Mouse (Mus musculus) thymus, adult 18-20 months (tissue): Measurements from ENCODE around the gene Tent4a.
A peak's percentile ranks its signal among the peaks of the same experiment; 100 is the strongest.

Experiments used
- DNase-seq, 2 experiments: peaks; one replicate each; pipeline ENCODE4 v3.0.0; 2022; ENCODE audit warnings: mixed read lengths in 2 of 2

Gene Tent4a

GRCm38 (mm10) chr13:69543595-69543994, 9.2 kb upstream of the Tent4a start:
- no peak for DNase-seq

GRCm38 (mm10) chr13:69542571-69543352, 8.3 kb upstream of the Tent4a start:
- DNase-seq: no peak

GRCm38 (mm10) chr13:69541776-69542175, 7.4 kb upstream of the Tent4a start:
- DNase-seq: no peak

DNA sequence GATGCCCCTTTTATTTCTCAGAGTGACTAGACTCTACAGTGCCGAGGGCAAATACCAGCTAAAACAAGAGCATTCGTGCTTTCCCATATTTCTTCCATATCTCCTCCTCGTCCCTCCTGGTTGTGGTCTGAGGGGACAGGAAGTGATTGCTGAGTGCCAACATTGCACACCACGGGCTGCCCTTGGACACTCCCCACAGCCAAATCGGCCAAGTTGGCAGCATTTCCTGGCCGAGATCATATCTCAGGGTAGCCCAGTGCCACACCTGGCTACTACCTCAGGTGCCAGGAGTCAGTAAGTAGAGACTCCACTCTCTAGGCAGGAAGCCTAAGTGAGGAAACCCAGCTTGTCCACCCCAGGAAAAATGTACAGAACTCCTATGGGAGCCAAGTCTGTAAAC, 6.8 kb upstream of the Tent4a start:
- DNase-seq: no peak

DNA sequence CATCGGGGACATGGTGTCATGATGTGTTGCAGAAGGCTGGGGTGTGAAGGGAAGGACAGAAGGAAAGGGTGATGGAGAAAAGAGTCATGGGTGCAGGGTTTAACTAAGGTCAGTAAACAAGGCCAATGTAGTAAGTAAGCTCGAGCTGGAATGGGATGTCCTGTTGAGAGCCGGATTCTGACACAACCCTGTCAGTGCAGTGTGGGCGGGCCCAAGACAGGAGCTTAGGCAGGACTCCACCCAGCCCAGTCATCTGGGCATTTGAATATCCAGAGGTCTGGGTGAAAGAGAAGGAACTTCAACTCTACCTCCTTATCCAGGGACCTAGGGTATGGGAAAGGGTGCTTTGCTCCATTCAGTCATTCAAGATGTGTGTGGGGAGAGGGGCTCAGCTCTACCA, 3.9 kb upstream of the Tent4a start:
- no peak for DNase-seq

- DNase-seq: no peak
These were observed 2.9 kb upstream of the Tent4a start for GRCm38 (mm10) chr13:69537366-69537765.

DNA sequence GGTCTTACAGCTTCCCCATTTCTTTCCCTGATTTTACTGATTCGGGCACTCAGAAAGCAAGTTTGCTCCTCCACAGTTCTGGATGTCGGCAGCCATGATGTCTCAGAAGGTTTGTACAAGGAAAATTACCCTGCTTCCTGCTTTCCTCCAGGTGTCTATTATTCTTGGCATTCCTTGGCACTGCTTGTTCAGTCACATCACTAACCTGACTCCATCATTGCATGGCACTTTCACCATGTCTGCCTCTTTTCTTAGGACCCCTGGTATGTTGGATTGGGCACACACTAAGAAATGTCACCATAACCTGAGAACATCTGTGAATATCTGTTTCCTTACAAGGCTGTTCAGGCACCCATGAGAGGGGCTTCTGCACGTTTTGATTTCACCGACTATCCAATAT, 1.6 kb upstream of the Tent4a start:
- DNase-seq: no peak

DNA sequence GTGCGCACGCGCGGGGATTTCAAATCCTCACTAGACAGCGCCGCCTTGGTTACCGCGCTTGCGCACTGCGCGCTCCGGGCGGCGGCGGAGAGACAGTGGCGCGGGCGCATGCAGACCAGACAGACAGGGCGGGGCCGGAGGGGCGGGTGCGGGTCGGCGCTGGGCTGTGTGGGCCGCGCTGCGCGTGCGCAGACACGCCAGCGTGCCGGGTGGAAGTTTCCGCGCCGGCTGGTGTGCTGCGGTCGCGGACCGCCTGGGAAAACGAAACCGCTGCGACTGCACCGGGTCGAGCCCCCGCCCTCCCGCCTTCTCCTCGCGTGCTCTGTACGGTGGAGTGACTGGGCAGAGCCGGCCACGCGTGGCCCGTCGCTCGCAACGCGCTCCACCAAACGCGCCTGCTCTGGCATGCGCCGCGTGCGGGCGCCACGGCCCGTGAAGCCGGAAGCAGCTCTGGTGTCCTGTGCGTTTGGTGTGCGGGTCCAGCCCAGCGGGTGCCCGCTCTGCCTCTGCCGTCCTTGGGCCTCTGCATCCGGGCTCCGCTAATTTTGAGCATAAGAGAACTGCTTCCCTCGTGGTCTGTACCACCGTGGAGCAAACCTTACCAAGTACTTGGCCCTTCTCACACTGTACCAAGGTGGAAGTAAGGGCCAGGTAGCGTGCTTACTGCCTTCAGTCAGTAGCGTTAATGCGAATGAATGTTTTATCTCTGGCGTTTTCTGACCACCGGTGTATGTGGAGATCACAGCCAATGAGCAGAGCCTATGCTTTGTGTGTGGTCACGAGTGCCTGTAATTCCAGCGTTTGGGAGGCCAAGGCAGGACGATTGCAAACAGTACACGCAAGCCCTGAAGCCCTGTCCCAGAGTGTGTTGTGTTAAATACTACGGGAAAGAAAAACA, 486 bp upstream of the Tent4a start:
- peak; percentile 96 to 97 for DNase-seq

DNA sequence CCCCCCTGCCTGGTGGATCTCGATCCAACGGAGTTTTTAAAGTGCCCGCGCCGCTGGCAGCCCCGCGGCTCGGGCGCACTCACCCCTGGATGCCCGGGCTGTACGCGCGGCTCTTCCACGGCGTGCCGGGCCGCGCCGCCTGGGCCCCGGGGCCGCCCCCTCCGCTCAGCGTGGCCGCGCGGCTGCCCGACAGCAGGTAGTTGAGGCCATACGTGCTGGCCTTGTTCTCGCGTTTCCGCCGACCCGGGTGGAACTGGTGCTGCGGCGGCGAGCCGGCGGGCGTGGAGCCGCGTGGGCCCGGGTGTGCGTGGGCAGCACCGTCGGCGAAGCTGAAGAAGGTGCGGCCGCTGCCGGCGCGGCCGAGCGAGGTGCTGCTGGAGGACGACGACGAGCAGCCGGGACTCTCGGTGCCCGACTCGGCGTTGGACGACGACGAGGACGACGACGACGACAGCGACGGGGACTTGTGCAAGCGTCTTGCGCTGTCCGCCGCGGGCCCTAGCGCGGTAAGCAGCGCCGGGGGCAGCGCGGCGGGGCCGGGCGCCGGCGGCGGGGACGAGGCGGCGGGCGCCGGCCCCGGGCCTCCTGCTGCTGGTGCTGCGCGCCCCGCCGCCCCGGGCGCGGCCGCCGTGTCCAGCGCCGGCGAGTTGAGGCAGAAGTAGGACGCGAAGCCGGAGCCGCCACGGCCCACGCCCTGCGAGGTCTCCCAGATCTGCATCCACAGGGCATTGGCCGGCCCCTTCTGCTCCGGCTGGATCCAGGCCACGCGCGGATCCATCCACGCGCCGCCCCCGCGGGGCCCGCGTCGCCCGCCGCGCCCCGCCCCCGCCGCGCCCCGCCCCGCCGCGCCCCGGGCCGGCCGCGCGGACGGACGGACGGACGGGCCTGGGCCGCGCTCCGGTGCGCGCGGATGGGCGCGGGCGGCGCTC, 748 bp downstream of the Tent4a start, which contains the start of gene Nsun2:
Gene Nsun2, plus strand, starts transcription at position 342 of the 929 bp plus-strand sequence.
- peak; percentile 37 to 49 for DNase-seq

GRCm38 (mm10) chr13:69532893-69533404, 1.5 kb downstream of the Tent4a start:
- DNase-seq: no peak

- DNase-seq: no peak
These were observed 2.1 kb downstream of the Tent4a start for GRCm38 (mm10) chr13:69532101-69532892.

DNA sequence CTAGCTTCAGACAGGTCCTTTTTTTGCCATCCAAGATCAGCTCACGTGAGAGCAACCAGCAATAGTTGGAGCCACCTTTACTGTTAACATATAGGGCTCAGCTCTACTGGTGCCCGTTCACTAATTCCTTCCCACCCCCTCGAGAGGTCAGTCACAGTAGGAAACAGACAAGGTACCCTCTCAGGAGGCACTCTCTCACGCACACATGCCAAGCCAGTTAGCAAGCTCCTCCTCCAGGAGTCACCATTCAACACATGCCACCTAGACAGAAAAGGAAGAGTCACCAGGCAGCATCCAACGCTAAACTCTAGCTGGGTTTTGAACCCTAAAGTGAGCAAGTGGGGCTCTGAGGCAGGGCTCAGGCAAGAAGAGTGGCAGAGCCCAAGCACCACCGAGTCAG, 3.0 kb downstream of the Tent4a start:
- DNase-seq: no peak

DNA sequence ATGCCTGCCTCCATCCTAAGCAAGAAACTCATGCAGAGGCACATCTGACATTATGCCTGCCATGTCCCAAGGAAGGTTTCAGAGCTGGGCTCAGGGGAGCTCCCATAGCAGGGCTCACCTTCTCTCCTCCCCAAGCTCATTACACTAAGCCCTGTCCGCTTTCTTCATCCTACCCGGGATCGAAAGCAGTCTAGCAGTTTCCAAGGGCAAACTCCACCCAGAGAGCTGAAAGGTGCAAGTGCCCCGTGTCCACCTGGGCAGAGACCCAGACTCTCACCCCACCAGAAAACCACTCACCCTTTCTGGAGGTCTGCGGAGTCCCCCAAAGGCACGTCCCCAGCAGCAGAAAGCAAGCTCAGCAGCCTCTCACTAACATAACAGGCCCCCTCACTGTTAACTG, 3.5 kb downstream of the Tent4a start:
- no peak for DNase-seq

DNA sequence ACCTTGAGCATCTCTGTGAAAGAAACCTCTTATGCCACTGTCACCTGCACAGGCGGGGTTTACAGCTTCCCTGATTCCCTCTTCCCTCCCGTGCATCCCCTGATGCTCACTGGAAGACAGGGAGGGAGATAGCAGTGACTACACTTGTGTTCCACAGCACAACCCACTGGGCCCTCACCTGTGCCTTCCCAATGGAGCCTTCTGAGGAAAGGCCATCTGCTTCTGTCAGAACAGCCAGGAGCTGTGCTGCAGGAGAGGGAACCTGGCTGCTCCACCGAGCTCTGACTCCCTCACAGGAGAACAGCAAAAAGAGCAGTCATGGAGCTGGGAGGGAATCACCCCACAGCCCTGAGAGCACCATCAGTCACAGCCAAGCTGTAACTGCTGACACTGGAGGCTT, 4.3 kb downstream of the Tent4a start:
- no peak for DNase-seq

DNA sequence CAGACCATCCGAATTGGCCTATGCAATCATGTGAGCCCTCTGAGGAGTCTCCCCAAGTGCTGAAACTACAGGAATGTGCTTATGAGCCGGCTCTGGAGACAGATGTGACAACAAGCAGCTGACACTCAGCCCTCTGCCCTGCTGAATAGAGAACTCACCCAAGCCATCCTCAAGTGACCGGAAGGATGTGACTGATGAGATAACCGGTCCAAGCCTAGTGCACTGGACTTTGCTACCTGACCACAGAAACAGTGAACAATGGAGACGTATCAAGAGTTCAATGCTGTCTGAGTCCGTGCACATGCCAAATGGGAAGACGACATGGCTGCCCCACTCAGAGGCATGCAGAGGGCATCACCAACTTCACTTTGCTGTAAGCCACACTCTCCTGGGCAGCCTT, 5.9 kb downstream of the Tent4a start:
- DNase-seq: no peak

- no peak for DNase-seq
These were observed 8.6 kb downstream of the Tent4a start for GRCm38 (mm10) chr13:69525867-69526266.

GRCm38 (mm10) chr13:69524158-69524530, 10.3 kb downstream of the Tent4a start:
- DNase-seq: no peak

DNA sequence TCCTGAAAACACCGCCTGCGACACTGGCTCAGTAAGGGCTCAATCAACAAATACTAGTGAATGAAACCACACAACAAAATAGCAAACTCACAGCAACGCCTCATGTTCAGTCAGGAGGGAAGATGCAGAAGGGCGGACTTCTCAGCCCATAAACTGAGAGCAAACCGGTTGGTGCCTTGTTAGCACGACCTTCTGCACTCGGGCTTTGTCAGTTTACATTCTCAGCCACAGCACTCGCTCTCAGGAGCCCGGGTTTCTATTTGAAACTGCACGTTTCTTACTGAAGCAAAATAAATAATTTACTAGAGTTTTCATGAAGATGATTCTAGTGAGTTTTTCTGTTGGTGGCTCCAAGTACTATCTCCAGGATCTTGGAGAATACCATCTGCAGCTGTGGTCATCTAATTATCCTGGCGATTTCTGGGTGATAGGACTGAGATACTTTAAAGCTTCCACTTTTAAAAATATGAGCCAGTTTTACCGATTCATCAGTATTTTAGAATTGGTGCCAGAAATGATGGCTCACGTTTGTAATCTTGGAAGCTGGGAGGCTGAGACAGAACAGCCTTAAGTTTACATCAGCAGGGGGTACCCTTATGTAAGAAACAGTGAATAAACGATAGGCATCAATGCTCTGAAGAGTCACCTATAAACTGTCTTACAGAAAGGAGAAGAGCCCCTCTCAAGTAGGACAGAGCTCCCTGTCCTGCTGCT, 10.8 kb downstream of the Tent4a start:
- DNase-seq: no peak

DNA sequence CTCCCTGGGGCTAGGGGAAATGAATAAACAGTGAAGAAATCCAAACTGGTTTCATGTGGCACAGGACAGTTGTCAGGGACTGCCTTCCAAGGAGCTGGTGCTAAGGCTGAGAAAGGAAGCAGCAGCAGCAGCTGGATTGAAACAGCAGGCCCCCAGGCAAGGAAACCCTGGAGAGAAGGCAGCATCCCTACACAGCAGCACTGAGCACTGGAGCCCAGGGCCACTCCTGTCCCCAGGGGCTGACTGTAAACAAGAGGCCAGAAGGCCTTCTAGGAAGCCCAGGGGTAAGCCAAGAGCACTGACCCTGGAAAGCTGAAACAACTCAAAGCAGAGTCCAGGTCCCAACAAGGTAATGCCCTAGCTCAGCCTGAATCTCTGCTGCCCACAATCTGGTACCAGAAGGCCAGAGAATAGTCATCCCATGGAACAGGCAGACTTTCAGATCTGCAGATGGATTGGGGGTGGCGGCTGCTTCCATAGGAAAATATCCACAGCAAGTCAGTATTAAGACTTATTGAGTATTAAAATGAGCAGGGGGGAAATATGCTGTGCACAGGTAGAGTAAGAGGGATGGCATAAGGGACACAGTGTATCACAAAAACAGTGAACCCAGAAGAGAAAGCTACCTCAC, 12.1 kb downstream of the Tent4a start:
- DNase-seq: no peak

GRCm38 (mm10) chr13:69519137-69519536, 15.3 kb downstream of the Tent4a start:
- DNase-seq: no peak

DNA sequence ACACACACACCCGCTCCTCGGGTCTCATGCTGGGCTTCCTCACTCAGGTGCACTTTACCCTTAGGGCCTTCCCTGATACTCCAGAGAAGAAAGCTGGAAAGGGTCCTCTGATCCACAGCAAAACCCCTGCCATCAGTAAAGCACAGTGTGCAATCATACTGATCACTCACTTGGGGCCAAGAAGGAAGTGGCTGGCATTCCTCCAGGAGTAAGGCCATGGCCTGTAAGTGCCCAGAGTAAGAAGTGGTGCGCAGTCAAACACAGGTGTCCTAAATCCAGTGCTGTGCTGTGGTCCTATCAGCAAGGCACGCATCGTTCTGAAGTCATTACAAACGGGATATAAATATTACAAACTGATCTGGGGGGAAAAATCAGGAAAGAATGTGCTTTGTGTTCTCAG, 17.0 kb downstream of the Tent4a start:
- DNase-seq: no peak
